Mouse (Mus musculus) hindbrain, embryonic 12.5 days (tissue): ENCODE data around the gene Ppp2r5e. TPM values are rescaled to one million over a fixed set of nuclear protein-coding genes. Genes with fewer than 3 reads are reported as not detected.
A peak's percentile ranks its signal among the peaks of the same experiment; 100 is the strongest.

Experiments used
- ATAC-seq: fragments of 200-750 bp; cut with Nextera tagmentation; 2 replicates; pipeline ENCODE4 v1.8.0; 2017; ENCODE audit warnings: moderate TSS enrichment; ENCODE audit not compliant: low FRiP score
- H3K27ac ChIP-seq: fragments of 300-500 bp; sonication (generic); 2 replicates; pipeline ENCODE4 v1.5.1; 2016; ENCODE audit warnings: mild to moderate bottlenecking
- H3K27me3 ChIP-seq: fragments of 300-500 bp; sonication (generic); 2 replicates; pipeline ENCODE4 v1.6.1; 2016; ENCODE audit warnings: mild to moderate bottlenecking
- H3K36me3 ChIP-seq: fragments of 300-500 bp; sonication (generic); 2 replicates; pipeline ENCODE4 v1.6.1; 2016; ENCODE audit warnings: mild to moderate bottlenecking
- H3K4me1 ChIP-seq: fragments of 300-500 bp; sonication (generic); 2 replicates; pipeline ENCODE4 v1.6.1; 2016
- H3K4me2 ChIP-seq: fragments of 300-500 bp; sonication (generic); replicated peaks from 2 replicates; pipeline ENCODE4 v1.6.1; 2016; ENCODE audit warnings: mild to moderate bottlenecking
- H3K4me3 ChIP-seq: fragments of 300-500 bp; sonication (generic); 2 replicates; pipeline ENCODE4 v1.5.1; 2016; ENCODE audit warnings: mild to moderate bottlenecking
- H3K9ac ChIP-seq: fragments of 300-500 bp; sonication (generic); 2 replicates; pipeline ENCODE4 v1.6.1; 2016; ENCODE audit warnings: mild to moderate bottlenecking, moderate library complexity
- H3K9me3 ChIP-seq: fragments of 300-500 bp; sonication (generic); replicated peaks from 2 replicates; pipeline ENCODE4 v1.6.1; 2016; ENCODE audit warnings: mild to moderate bottlenecking
- WGBS: fragments of 180-500 bp; shearing (Covaris S2); methylation state at CpG from one replicate; pipeline ENCODE4 v1.1.7; 2016; 5-methylcytosine and 5-hydroxymethylcytosine counted together
- polyA plus RNA-seq: library from polyadenylated mRNA; unstranded; fragments of >200 nt; fragmentation: Nextera tagmentation; extraction: Ambion mirVana; gene quantifications from 2 replicates; pipeline ENCODE4 v1.2.1, GENCODE M21; 2016

Gene Ppp2r5e
- polyA plus RNA-seq, 1 experiment from 2014 or later, result 23.2 TPM

DNA sequence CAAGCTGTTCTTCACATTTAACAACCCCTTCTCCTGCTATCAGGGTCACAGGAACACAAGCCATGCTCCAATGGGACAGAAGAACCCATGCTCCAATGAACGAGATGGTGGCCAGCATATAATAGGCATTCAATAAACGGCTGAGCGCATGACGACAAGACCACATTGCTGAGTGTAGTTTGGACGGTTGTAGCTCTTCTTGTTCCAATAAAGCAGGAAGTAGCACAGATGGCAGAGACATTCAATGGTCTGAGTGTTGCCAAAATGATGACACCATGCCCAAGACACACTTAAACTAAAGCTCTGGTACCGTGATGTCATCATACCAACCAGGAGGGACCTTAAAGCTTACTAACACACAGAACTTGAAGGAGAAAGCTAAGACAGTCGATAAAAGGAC is 16.7 kb upstream of the Ppp2r5e start:
- no peak overlapping the region for H3K9ac ChIP-seq
- H3K4me3 ChIP-seq, result no peak overlapping the region
- peaks cover 3% of the 10 kb centered on the region; the same call in 1 of the 2 replicates for H3K4me1 ChIP-seq
- H3K36me3 ChIP-seq, result no peaks in the 10 kb centered on the region
- no peak for ATAC-seq
- no peak overlapping the region for H3K4me2 ChIP-seq
- WGBS, result 85% methylated on average over 7 of the region's 7 CpGs
- no peak overlapping the region for H3K27ac ChIP-seq
- no peaks in the 10 kb centered on the region for H3K9me3 ChIP-seq
- peaks cover 3% of the 10 kb centered on the region; the same call in 1 of the 2 replicates for H3K27me3 ChIP-seq

DNA sequence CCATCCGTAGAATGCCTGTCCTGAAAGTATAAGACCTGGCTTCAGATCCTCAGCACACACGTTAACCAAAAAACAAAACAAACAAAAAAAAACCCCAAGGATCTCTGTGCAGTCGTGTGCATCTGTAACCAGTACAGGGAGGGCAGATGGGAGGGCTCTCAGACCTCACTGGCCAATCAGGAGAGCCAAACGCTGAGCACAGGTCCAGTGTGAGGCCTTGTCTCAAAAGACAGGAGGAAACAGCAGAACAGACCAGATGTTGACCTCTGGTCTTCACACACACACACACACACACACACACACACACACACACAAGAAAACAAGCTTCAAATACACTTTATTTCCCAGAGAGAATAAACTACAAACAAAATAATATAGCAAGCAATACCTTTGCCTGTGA is 3.4 kb upstream of the Ppp2r5e start:
- H3K27ac ChIP-seq, result no peak overlapping the region
- no peaks in the 10 kb centered on the region for H3K9me3 ChIP-seq
- no peak for ATAC-seq
- H3K4me2 ChIP-seq, result no peak overlapping the region
- WGBS, result 14% methylated on average over 4 of the region's 4 CpGs
- H3K27me3 ChIP-seq, result no peaks in the 10 kb centered on the region
- H3K4me1 ChIP-seq, result peaks cover 1% of the 10 kb centered on the region
- H3K4me3 ChIP-seq, result no peak overlapping the region
- no peak overlapping the region for H3K9ac ChIP-seq
- H3K36me3 ChIP-seq, result no peaks in the 10 kb centered on the region

DNA sequence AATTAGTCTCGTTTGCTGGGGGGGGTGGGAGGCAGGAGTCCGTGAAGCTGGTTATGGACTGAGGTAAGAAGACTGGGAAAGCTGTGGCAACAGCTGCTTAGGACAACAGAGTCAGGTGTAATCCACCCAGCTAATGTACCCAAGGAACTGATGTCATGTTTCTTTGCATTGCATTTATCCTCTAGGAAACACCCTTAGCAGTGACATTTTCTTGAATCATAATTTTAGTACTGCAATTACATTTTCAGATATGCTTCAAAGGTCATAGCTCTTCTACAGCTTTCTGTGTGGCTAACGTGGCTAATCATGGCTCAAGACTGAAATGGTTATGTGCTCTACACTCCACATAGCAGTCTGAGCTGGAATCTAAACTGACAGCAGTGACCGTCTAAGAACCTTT is 2.9 kb upstream of the Ppp2r5e start:
- Histone ChIP-seq H3K27ac (0 out of 2 replicates have a peak overlapping the region, but pooled peaks have one; percentile 23), H3K4me1 (peaks cover 6% of the 10 kb centered on the region), H3K27me3 (no peaks in the 10 kb centered on the region), H3K9me3 (no peaks in the 10 kb centered on the region), H3K4me2 (no peak overlapping the region), H3K36me3 (no peaks in the 10 kb centered on the region), H3K4me3 (no peak overlapping the region), H3K9ac (no peak overlapping the region)
- 61% methylated on average over 4 of the region's 4 CpGs for WGBS
- ATAC-seq, result no peak

DNA sequence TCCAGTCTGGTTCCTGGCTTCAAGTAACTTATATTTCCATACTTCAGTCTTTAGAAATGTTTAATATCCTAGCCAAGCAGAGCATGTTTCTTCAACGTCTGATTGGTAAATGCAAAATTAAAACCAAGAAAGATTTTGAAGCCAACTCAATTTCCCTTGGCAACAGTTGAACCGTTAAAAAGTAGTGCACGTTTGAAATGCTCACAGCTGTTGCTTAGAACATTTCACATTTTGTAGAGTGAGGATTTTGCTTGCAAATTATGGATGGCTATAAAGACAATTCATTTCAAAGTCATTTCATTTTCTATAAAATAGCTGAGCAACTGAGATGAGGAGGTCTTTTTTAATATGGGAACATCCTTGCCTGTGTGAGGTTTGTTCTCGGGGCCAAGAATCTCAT is 1.7 kb upstream of the Ppp2r5e start:
- Histone ChIP-seq H3K9me3 (no peaks in the 10 kb centered on the region), H3K36me3 (peaks cover 3% of the 10 kb centered on the region), H3K4me3 (no peak overlapping the region), H3K4me1 (peaks cover 14% of the 10 kb centered on the region), H3K4me2 (no peak overlapping the region), H3K27ac (no peak overlapping the region), H3K27me3 (no peaks in the 10 kb centered on the region), H3K9ac (no peak overlapping the region)
- WGBS, result 88% methylated on average over 4 of the region's 4 CpGs
- ATAC-seq, result no peak

DNA sequence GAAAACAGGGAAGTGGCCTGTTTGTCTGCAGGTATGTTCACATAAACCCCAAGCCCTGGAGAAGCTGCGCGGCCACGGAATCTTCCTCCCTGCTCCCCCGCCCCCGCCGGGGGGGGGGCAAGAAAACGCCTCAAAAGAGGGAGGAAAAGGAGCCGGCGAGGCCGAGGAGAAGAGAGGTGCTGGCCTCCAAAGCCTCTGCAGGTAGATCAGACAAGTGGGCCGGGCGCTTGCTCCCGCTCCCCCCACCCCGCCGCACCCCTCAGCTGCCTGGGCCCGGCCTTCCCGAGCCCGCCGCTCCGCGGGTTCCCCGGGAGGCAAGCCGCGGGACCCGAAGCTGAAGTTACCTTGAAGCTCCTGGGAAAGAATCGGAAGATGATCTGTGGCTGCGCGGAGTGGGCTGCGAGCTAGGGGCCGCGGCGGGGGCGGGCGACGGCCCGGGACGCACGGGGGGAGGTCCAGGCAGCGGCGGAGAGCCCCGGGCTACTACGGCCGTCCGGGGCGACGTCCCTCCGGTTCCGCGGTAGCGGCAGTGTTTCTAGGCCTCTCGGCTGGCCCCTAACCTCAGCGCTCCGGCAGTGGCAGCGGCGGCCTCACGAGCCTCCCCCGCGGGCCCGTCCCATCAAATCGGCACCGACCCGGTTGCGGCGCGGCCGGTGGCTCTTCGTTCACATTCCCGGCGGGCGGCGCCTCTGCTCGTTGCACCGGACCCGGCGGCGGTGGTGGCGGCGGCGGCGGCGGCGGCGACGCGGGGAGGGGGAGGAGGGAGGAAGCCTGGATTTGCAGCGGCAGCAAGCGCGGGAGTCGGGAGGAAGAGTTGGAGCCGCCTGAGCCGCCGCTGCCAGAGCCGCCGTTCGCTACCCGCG is 523 bp downstream of the Ppp2r5e start:
- Histone ChIP-seq H3K27ac (peak overlapping the region; percentile 98), H3K27me3 (no peaks in the 10 kb centered on the region), H3K4me1 (peaks cover 14% of the 10 kb centered on the region), H3K4me2 (peak overlapping the region; percentile 76), H3K36me3 (peaks cover 16% of the 10 kb centered on the region), H3K9me3 (no peaks in the 10 kb centered on the region), H3K4me3 (peak overlapping the region; percentile 100), H3K9ac (peak overlapping the region; percentile 95)
- under 1% methylated on average over 75 of the region's 97 CpGs for WGBS
- ATAC-seq, result peak; percentile 33; the same call in 1 of the 2 replicates

DNA sequence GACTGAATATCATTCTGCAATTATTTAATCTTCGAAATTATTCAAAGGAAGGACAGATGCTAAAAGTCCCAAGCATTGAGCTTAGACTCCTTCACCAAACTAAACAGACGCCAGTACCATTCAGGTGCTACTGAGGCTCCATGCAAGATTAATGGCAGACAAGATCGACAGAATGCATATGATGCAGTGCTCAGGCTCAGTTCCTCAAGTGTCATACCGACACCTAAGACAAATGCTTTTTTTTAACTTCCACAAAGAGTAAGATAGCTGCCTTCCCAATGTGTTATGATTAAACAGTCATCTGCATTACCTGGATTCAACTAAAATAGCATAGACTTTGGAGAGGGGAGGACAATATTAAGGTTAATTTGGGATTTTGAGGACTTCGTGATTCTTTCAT is 1.6 kb downstream of the Ppp2r5e start:
- peak overlapping the region; percentile 76 for H3K4me2 ChIP-seq
- peaks cover 14% of the 10 kb centered on the region for H3K4me1 ChIP-seq
- WGBS, result 49% methylated on average over 5 of the region's 5 CpGs
- H3K36me3 ChIP-seq, result peaks cover 27% of the 10 kb centered on the region
- H3K9me3 ChIP-seq, result no peaks in the 10 kb centered on the region
- peak overlapping the region; percentile 100 for H3K4me3 ChIP-seq
- no peak for ATAC-seq
- peak overlapping the region; percentile 58 for H3K9ac ChIP-seq
- no peaks in the 10 kb centered on the region for H3K27me3 ChIP-seq
- no peak overlapping the region for H3K27ac ChIP-seq

DNA sequence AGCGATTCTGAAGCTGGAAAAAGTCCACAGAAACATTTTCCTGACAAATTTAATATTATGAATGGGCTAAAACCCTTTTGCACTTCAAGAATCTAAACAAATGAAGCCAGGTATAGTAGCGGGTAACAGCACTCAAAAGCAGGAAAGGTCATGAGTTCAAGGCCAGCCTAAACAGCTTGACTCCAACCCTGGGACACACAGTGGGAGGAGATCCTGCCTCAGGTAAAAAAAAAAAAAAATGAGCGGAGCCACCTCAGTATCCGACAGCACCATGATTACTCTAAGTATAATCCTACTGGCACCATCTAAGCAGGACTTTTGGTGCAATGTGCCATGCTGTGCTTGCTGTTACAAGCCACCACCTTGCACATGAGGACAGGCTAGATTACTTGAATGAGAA is 2.2 kb downstream of the Ppp2r5e start:
- Histone ChIP-seq H3K27me3 (no peaks in the 10 kb centered on the region), H3K9ac (no peak overlapping the region), H3K27ac (no peak overlapping the region), H3K4me1 (peaks cover 14% of the 10 kb centered on the region), H3K4me2 (peak overlapping the region; percentile 76), H3K36me3 (peaks cover 31% of the 10 kb centered on the region), H3K4me3 (no peak overlapping the region), H3K9me3 (no peaks in the 10 kb centered on the region)
- ATAC-seq, result no peak
- WGBS, result 74% methylated on average over 4 of the region's 4 CpGs

DNA sequence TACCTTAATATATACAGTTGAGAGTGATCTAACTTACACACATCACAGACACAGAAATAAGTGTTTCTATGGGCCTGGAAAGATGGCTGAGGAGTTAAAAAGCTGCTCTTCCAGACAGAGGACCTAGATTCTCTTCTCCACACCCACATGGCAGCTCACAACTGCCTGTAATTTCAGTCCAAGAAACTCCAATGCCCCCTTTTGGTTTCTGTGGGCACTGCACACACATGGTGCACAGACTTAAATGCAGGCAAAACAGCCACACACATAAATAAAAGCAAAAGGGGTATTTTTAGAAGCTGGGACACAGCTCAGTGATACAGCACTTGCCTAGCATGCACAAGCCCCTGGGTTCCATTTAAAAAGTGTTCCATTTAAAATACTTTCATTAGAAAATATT is 8.5 kb downstream of the Ppp2r5e start:
- Histone ChIP-seq H3K27ac (no peak overlapping the region), H3K4me2 (no peak overlapping the region), H3K36me3 (peaks cover 53% of the 10 kb centered on the region), H3K9me3 (no peaks in the 10 kb centered on the region), H3K4me3 (no peak overlapping the region), H3K9ac (no peak overlapping the region), H3K4me1 (no peaks in the 10 kb centered on the region), H3K27me3 (no peaks in the 10 kb centered on the region)
- no peak for ATAC-seq

DNA sequence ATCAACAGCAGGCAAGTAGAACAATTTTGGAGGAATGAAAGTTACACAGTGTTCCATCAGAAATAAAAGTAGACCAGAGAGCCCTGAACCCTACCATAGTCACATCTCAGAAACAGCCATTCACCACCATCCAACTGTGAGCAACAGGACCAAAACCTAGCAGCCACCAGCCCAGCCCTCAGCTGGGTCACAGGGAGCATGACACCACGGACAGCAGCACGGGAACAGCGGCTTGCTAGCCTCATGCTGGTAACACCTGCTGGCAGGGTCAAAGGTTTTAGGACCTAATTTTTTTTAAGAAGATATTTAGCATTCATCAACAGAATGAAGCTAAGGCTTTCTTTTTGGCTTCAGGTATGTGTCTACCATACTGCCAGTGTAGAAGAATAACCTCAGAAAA is 12.3 kb downstream of the Ppp2r5e start:
- Histone ChIP-seq H3K4me3 (no peak overlapping the region), H3K4me2 (no peak overlapping the region), H3K36me3 (peaks cover 29% of the 10 kb centered on the region), H3K9ac (no peak overlapping the region), H3K27me3 (no peaks in the 10 kb centered on the region), H3K4me1 (no peaks in the 10 kb centered on the region), H3K27ac (no peak overlapping the region), H3K9me3 (no peaks in the 10 kb centered on the region)
- 67% methylated on average over 3 of the region's 3 CpGs for WGBS
- no peak for ATAC-seq

DNA sequence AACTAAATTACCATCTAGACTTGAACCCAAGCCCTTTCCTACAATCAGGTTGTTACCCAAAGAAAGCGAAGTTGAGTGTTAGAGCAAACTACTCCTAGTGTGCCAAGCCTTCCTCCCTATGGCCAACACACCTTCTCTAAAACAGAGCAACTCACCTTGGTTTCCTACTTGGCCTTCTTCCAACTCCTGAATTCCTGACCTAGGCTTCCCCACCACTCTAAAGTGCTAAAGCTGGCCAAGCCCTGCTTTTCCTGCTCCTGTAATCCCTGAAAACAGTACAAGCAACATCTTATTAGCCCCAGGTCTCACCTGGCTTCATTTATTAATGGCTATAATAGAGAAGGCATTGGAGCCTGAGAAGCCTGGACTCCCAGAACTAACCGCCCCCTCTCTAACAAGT is 17.0 kb downstream of the Ppp2r5e start:
- Histone ChIP-seq H3K9ac (no peak overlapping the region), H3K36me3 (peaks cover 8% of the 10 kb centered on the region), H3K9me3 (no peaks in the 10 kb centered on the region), H3K27ac (no peak overlapping the region), H3K27me3 (no peaks in the 10 kb centered on the region), H3K4me1 (no peaks in the 10 kb centered on the region), H3K4me3 (no peak overlapping the region), H3K4me2 (no peak overlapping the region)
- no peak for ATAC-seq
- WGBS, result 97% methylated on average over 2 of the region's 2 CpGs

DNA sequence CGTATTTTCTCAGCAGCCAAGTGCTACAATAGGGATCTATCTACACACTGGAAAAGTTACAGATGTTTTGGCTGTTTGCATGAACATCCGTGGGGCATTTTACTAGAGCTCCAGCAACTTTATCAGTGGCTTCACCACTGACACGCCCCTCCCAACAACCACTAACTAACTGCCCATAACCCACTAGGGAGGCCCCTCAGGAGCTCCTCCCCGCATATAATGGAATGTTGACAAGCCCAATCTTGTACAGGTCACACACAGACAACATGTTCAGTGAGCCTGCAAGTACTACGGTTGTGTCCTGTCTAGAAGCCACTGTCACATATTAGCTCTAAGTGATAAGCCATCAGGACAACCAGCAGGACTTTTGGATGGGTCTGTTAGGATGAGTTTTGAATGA is 18.8 kb downstream of the Ppp2r5e start:
- Histone ChIP-seq H3K36me3 (peaks cover 3% of the 10 kb centered on the region), H3K27me3 (no peaks in the 10 kb centered on the region), H3K4me2 (no peak overlapping the region), H3K27ac (no peak overlapping the region), H3K4me3 (no peak overlapping the region), H3K9ac (no peak overlapping the region), H3K4me1 (no peaks in the 10 kb centered on the region), H3K9me3 (no peaks in the 10 kb centered on the region)
- WGBS, result 87% methylated on average over 5 of the region's 5 CpGs
- ATAC-seq, result no peak

DNA sequence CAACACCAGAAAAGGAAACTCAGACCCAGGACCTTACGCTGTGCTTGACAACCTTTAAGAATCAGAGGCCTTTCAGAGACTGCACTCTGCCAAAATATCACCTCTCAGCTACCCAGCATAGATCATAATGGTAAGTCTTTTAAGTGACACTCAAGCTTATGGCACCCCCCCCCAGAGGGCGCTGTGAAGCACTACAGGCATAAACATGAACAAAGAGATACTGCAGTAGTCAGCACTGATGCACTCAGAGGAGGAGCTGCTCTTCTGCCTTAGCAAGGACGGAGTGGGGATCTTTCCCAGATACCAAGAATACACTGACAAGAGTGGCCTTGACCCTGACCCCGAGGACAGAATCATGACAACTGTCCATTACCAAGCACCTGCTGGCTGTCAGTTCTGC is 23.8 kb downstream of the Ppp2r5e start:
- no peak for ATAC-seq
- no peak overlapping the region for H3K4me3 ChIP-seq
- no peak overlapping the region for H3K4me2 ChIP-seq
- H3K4me1 ChIP-seq, result no peaks in the 10 kb centered on the region
- no peak overlapping the region for H3K27ac ChIP-seq
- H3K27me3 ChIP-seq, result no peaks in the 10 kb centered on the region
- WGBS, result 70% methylated on average over 4 of the region's 4 CpGs
- no peak overlapping the region for H3K9ac ChIP-seq
- no peaks in the 10 kb centered on the region for H3K36me3 ChIP-seq
- no peaks in the 10 kb centered on the region for H3K9me3 ChIP-seq

DNA sequence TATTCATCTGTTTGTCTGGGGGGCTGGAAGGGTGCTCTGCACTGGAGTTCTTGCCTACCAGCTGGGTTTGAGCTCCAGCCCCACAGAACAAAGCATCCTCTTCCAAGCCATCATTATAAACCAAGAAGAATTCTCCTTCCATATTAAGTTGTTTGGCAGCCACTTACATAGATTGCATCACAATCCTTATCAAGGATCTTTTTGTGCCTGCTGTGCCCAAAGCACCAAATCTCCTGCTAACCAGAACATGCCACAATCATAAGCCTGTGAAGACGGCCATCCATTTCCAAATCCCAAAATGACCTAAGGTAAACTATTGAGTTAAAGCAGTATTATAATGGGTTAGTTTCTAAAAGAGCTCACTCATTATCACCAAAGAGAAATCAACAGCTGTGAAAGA is 25.9 kb downstream of the Ppp2r5e start:
- Histone ChIP-seq H3K4me2 (no peak overlapping the region), H3K36me3 (no peaks in the 10 kb centered on the region), H3K9me3 (no peaks in the 10 kb centered on the region), H3K4me3 (no peak overlapping the region), H3K4me1 (no peaks in the 10 kb centered on the region), H3K27ac (no peak overlapping the region), H3K9ac (no peak overlapping the region), H3K27me3 (no peaks in the 10 kb centered on the region)
- no peak for ATAC-seq
- WGBS, result 83% methylated on average over 1 of the region's 1 CpGs
